Comparison of ENCODE assay signal across 10 mouse cellular contexts in the genomic region with DNA sequence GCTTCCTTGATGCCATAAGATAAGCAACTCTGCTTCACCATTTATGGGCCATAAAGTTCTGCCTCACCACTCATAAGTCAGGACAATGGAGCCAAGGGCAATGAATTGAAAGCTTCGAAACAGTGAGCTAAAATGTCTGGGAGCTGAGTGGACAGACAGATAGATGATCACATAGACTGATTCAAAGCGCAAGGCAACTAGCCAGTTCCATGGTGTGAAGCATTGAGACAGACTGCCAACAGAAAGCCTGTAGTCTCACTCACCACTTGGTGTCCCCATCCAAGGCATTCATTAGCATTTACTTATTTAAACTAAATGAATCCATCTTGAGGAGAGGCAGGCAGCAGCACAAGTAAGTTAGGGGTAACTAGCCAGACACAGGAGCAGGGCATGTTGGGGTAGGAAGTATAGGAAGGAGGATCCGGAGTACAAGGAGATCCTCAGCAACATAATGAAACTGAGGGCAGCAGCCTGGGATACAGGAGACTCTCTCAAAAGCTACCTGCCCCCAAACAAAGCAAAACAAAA. TPM values are rescaled to one million over a fixed set of nuclear protein-coding genes. Genes with fewer than 3 reads are reported as not detected.
DNase-seq lines count a peak whose midpoint lies in the region; ATAC-seq and TF ChIP-seq lines count a peak whose summit lies in the region.
"Had no signal": no experiment of that assay in that cellular context is flagged by ENCODE, and none has a peak within 500 bp of the region (broad histone marks: within the 10 kb centered on the region; RNA-seq: fewer than 3 reads in every experiment).

No protein-coding gene starts in this region.

- peak overlapping the region; percentile 11; the same call in 1 of the 2 replicates for H3K4me3 ChIP-seq in heart, adult 2 months
- H3K4me3 ChIP-seq in liver, adult 2 months (ENCODE audit: insufficient read depth, low read depth, low read length), result no peak overlapping the region
- no peak overlapping the region for H3K4me3 ChIP-seq in brown adipose tissue, adult 24 weeks (ENCODE audit: insufficient read depth, low read depth, low read length)
- H3K4me3 ChIP-seq in limb, embryonic 13.5 days, result no peak overlapping the region

- H3K27me3 ChIP-seq in heart, adult 2 months (ENCODE audit: control insufficient read depth, insufficient read depth, low read length), result no peaks in the 10 kb centered on the region
- H3K27me3 ChIP-seq in liver, adult 2 months (ENCODE audit: control insufficient read depth, insufficient read depth, low read length), result no peaks in the 10 kb centered on the region
- no peaks in the 10 kb centered on the region for H3K27me3 ChIP-seq in limb, embryonic 13.5 days

- no peak for TF ChIP-seq CTCF in heart, adult 2 months (IDR thresholded peaks at IDR 0.05)
- TF ChIP-seq CTCF in liver, adult 2 months (IDR thresholded peaks at IDR 0.05; ENCODE audit: low read depth, low read length), result no peak

- no peak for ATAC-seq in limb, embryonic 13.5 days (ENCODE audit: low FRiP score, low read depth)

- 0 out of 2 replicates have a peak, but pooled peaks cover 3% of the 10 kb centered on the region for H3K9me3 ChIP-seq in limb, embryonic 13.5 days

- no peak for TF ChIP-seq EP300 in heart, adult 2 months (IDR thresholded peaks at IDR 0.05; ENCODE audit: insufficient read depth, low read depth, low read length)

- DNase-seq in heart, adult 2 months, result no peak
- no peak for DNase-seq in heart, adult 9 months (ENCODE audit: low spot score in 2 of 2)
- no peak for DNase-seq in liver, adult 2 months (ENCODE audit: extremely low read depth, low read depth, low spot score)
- no peak for DNase-seq in liver
- DNase-seq in frontal cortex, postnatal 10 days (ENCODE audit: low spot score in 2 of 2), result no peak
- DNase-seq in frontal cortex, adult 2 months (ENCODE audit: extremely low spot score in 1 of 2, low spot score in 1 of 2), result no peak
- DNase-seq: adrenal gland, postnatal 36 days; right cerebral cortex, postnatal 4 days had no signal

- peak overlapping the region; percentile 46; the same call in 1 of the 2 replicates for H3K4me2 ChIP-seq in limb, embryonic 13.5 days (replicated peaks)

- H3K36me3 ChIP-seq in heart, adult 2 months (ENCODE audit: control insufficient read depth, insufficient read depth, low read length), result peaks cover 52% of the 10 kb centered on the region
- H3K36me3 ChIP-seq in liver, adult 2 months (ENCODE audit: control insufficient read depth, insufficient read depth, low read length), result peaks cover 3% of the 10 kb centered on the region
- H3K36me3 ChIP-seq in limb, embryonic 13.5 days, result peaks cover 26% of the 10 kb centered on the region

- intact Hi-C loops in heart, adult 2 months (cut with DNase I), result no loop called here

- H3K27ac ChIP-seq in heart, adult 2 months, result peak overlapping the region; percentile 97
- H3K27ac ChIP-seq in liver, adult 2 months (replicated peaks; ENCODE audit: insufficient read depth, low read depth, low read length), result peak overlapping the region; percentile 33
- H3K27ac ChIP-seq in brown adipose tissue, adult 24 weeks (replicated peaks; ENCODE audit: low read depth, low read length), result peak overlapping the region; percentile 99
- peak overlapping the region; percentile 88; the same call in 1 of the 2 replicates for H3K27ac ChIP-seq in limb, embryonic 13.5 days

- 79% methylated on average over 3 of the region's 3 CpGs for WGBS in heart, adult 2 months
- WGBS in liver, adult 2 months, result 96% methylated on average over 3 of the region's 3 CpGs
- 97% methylated on average over 3 of the region's 3 CpGs for WGBS in limb, embryonic 13.5 days

- no peak for TF ChIP-seq POLR2A in heart, adult 2 months (IDR thresholded peaks at IDR 0.05; ENCODE audit: insufficient read depth, low read depth, low read length)
- no peak for TF ChIP-seq POLR2A in liver, adult 2 months (IDR thresholded peaks at IDR 0.05; ENCODE audit: extremely low read depth, insufficient read depth, low read length)

- peaks cover 56% of the 10 kb centered on the region for H3K4me1 ChIP-seq in heart, adult 2 months (ENCODE audit: control insufficient read depth, insufficient read depth, low read length)
- H3K4me1 ChIP-seq in liver, adult 2 months (ENCODE audit: control insufficient read depth, insufficient read depth, low read length), result peaks cover 45% of the 10 kb centered on the region
- peaks cover 67% of the 10 kb centered on the region for H3K4me1 ChIP-seq in brown adipose tissue, adult 24 weeks (ENCODE audit: control insufficient read depth, insufficient read depth, insufficient read length, low read length)
- H3K4me1 ChIP-seq in limb, embryonic 13.5 days, result peaks cover 77% of the 10 kb centered on the region

- H3K9ac ChIP-seq in heart, adult 2 months (ENCODE audit: low read depth, low read length), result peak overlapping the region; percentile 39
- H3K9ac ChIP-seq in liver, adult 2 months (ENCODE audit: low read depth, low read length), result no peak overlapping the region
- H3K9ac ChIP-seq in limb, embryonic 13.5 days, result no peak overlapping the region

- H3K79me2 ChIP-seq in heart, adult 2 months (replicated peaks; ENCODE audit: control insufficient read depth, insufficient read depth, low read length), result peaks cover 3% of the 10 kb centered on the region; the same call in 1 of the 2 replicates
- H3K79me2 ChIP-seq in liver, adult 2 months (ENCODE audit: control insufficient read depth, insufficient read depth, low read length), result peaks cover 58% of the 10 kb centered on the region

RNA-seq across cellular contexts. Expression of a gene that starts 12.4 kb away (rescaled TPM):
- total RNA-seq in heart, adult 2 months (2021), result 100 to 1,000 TPM in 1 of 2 experiments, 10 to 100 TPM in 1; 51.9 to 102 TPM
- polyA plus RNA-seq in heart, adult 2 months (2012; rRNA removed), result 48.1 and 51.2 TPM in 2 replicates
- 14.9 and 16.1 TPM in 2 replicates for total RNA-seq in liver, adult 2 months (2014; rRNA removed)
- polyA plus RNA-seq in liver, adult 2 months (2012; rRNA removed), result 30.4 and 33.8 TPM in 2 replicates
- 22.5 and 23.5 TPM in 2 replicates for polyA plus RNA-seq in brown adipose tissue, adult 24 weeks (2012; ENCODE audit: insufficient read depth, insufficient read length, missing spikeins)
- polyA plus RNA-seq in limb, embryonic 13.5 days (2015; fragmentation: Nextera tagmentation; extraction: Ambion mirVana), result 93.3 and 93.5 TPM in 2 replicates
- polyA plus RNA-seq in frontal cortex, adult 2 months (2012; rRNA removed), result 91.7 and 91.8 TPM in 2 replicates

RNA-seq across cellular contexts. Expression of a gene that starts 28.6 kb away (rescaled TPM):
- 1 to 10 TPM in 1 of 2 experiments, under 1 TPM in 1; 0.75 to 1.1 TPM for total RNA-seq in heart, adult 2 months (2021)
- polyA plus RNA-seq in heart, adult 2 months (2012; rRNA removed), result 0.18 and 0.50 TPM in 2 replicates
- total RNA-seq in liver, adult 2 months (2014; rRNA removed), result 0.18 and 1.1 TPM in 2 replicates
- polyA plus RNA-seq in liver, adult 2 months (2012; rRNA removed), result 0.04 TPM in 1 of 2 replicates, not detected in the other
- not detected in 2 replicates for polyA plus RNA-seq in brown adipose tissue, adult 24 weeks (2012; ENCODE audit: insufficient read depth, insufficient read length, missing spikeins)
- 83.1 and 86.8 TPM in 2 replicates for polyA plus RNA-seq in limb, embryonic 13.5 days (2015; fragmentation: Nextera tagmentation; extraction: Ambion mirVana)
- polyA plus RNA-seq in frontal cortex, adult 2 months (2012; rRNA removed), result 1.6 and 1.7 TPM in 2 replicates

Comparison
In these comparisons a context has a peak if more than half of its experiments do, and no peak if none do; other contexts are left out.
1. H3K27ac ChIP-seq: peak in every context shown above with its lines; median percentile 99 in brown adipose tissue, adult 24 weeks; 97 in heart, adult 2 months; 88 in limb, embryonic 13.5 days; 33 in liver, adult 2 months.
2. RNA of a gene that starts 28.6 kb away (polyA plus RNA-seq): 83.1 to 86.8 TPM in limb, embryonic 13.5 days; 1.6 to 1.7 TPM in frontal cortex, adult 2 months, not detected in brown adipose tissue, adult 24 weeks, 0.18 to 0.50 TPM in heart, adult 2 months and 0.04 TPM in liver, adult 2 months; every median in the first group is over 10 times any median in the second.